Mouse (Mus musculus) ZHBTc4 (cell line): ENCODE measurements around the gene Epha10.

ENCODE experiments used
- DNase-seq: peaks from one replicate; pipeline ENCODE4 v3.0.0-alpha.2; 2011; ENCODE audit warnings: low read depth, low spot score

The Epha10 gene

GRCm38 (mm10) chr4:124880599-124880998, at the start of gene Epha10:
Epha10 (plus strand) TSS chr4:124880899.
- DNase-seq, result no peak

GRCm38 (mm10) chr4:124832796-124833195, 47.9 kb upstream of the Epha10 start:
- DNase-seq, result peak; percentile 63

- DNase-seq, result no peak
These were observed 42.5 kb upstream of the Epha10 start for GRCm38 (mm10) chr4:124838035-124838700.

- peak; percentile 60 for DNase-seq
These were observed 39.7 kb upstream of the Epha10 start for GRCm38 (mm10) chr4:124840998-124841397.

- peak; percentile 89 for DNase-seq
These were observed 37.2 kb upstream of the Epha10 start for GRCm38 (mm10) chr4:124843493-124843892.

- peak; percentile 89 for DNase-seq
These were observed 33.1 kb upstream of the Epha10 start for GRCm38 (mm10) chr4:124847573-124847972.

GRCm38 (mm10) chr4:124849631-124850260, 31.0 kb upstream of the Epha10 start:
- DNase-seq, result peak; percentile 63

GRCm38 (mm10) chr4:124850261-124850913, 30.3 kb upstream of the Epha10 start, which contains the start of gene Yrdc:
Yrdc (plus strand) TSS chr4:124850679.
- peak; percentile 97 for DNase-seq

- peak; percentile 74 for DNase-seq
These were observed 29.6 kb upstream of the Epha10 start, which contains the start of gene 1110065P20Rik for GRCm38 (mm10) chr4:124850933-124851658. 1110065P20Rik (minus strand) TSS chr4:124851196.

GRCm38 (mm10) chr4:124856294-124856693, 24.4 kb upstream of the Epha10 start:
- DNase-seq, result no peak

- no peak for DNase-seq
These were observed 22.3 kb upstream of the Epha10 start for GRCm38 (mm10) chr4:124858370-124858769.

GRCm38 (mm10) chr4:124860446-124860845, 20.3 kb upstream of the Epha10 start:
- peak; percentile 74 for DNase-seq

- no peak for DNase-seq
These were observed 19.2 kb upstream of the Epha10 start, which contains the start of gene Maneal for GRCm38 (mm10) chr4:124861283-124862188. Maneal (minus strand) TSS chr4:124862171.

- DNase-seq, result peak; percentile 87
These were observed 8.0 kb upstream of the Epha10 start for GRCm38 (mm10) chr4:124872719-124873118.

GRCm38 (mm10) chr4:124881341-124881908, 726 bp downstream of the Epha10 start:
- DNase-seq, result peak; percentile 87

- DNase-seq, result peak; percentile 73
These were observed 1.5 kb downstream of the Epha10 start for GRCm38 (mm10) chr4:124882151-124882729.

- no peak for DNase-seq
These were observed 8.0 kb downstream of the Epha10 start for GRCm38 (mm10) chr4:124888702-124889101.

GRCm38 (mm10) chr4:124889935-124890334, 9.2 kb downstream of the Epha10 start:
- no peak for DNase-seq

- DNase-seq, result no peak
These were observed 10.1 kb downstream of the Epha10 start for GRCm38 (mm10) chr4:124890831-124891230.

- DNase-seq, result peak; percentile 39
These were observed 13.1 kb downstream of the Epha10 start for GRCm38 (mm10) chr4:124893769-124894168.
